Mouse (Mus musculus) lung, adult 2 months (tissue): ENCODE measurements around the gene Zfp653.

ENCODE experiments used
- CTCF ChIP-seq: fragments of 200-500 bp; IDR thresholded peaks from 2 replicates; pipeline ENCODE4 v1.5.1; 2011; ENCODE audit warnings: mild to moderate bottlenecking, low read length, control low read depth; ENCODE audit not compliant: insufficient read depth
- POLR2A ChIP-seq: fragments of 200-500 bp; IDR thresholded peaks from 2 replicates; pipeline ENCODE4 v1.6.1; 2011; ENCODE audit warnings: low read depth, mild to moderate bottlenecking, control low read depth, low read length, borderline replicate concordance; ENCODE audit errors: extremely low read depth

- TF ChIP-seq POLR2A (no peak), CTCF (no peak)
Measured at GRCm38 (mm10) chr9:22064341-22064740, 6.8 kb downstream of the Zfp653 start.
